Mouse (Mus musculus) ES-Bruce4 (cell line): Measurements from ENCODE around the gene Sox5.

Experiments
- CTCF ChIP-seq: IDR thresholded peaks from one replicate; pipeline ENCODE4 v1.8.1; 2011; ENCODE audit warnings: low read depth, low read length
- EP300 ChIP-seq: IDR thresholded peaks from 2 replicates; pipeline ENCODE4 v1.6.1; 2011; ENCODE audit warnings: low read depth, low read length; ENCODE audit not compliant: insufficient read depth
- POLR2A ChIP-seq: IDR thresholded peaks from one replicate; pipeline ENCODE4 v1.8.1; 2011; ENCODE audit warnings: low read length; ENCODE audit not compliant: insufficient read depth

DNA sequence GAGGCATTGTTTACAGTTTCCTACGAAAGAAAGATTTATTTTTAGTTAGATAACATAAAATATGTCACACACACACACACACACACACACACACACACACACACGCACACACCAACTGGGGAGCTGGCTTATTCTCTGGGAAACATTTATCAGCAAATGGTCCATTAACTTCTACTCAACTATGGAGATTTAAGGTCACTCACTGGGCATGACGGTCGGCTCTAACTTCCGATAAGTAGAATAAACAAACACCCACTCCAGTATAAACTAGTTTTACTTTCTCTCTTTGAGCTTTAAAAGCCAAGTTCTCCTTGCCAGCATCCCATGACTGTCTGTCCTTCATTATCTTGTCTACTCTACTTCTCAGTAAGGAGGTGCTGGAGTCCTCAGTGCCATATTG lies 33.8 kb upstream of the Sox5 start:
- TF ChIP-seq CTCF (no peak), POLR2A (no peak), EP300 (no peak)
